Mouse (Mus musculus) kidney, adult 9 months (tissue): ENCODE measurements around the gene Ttf2.

Source experiments
- DNase-seq: peaks from one replicate; pipeline ENCODE4 v3.0.0; 2022

The Ttf2 gene

GRCm38 (mm10) chr3:100973906-100974305 lies 4.4 kb upstream of the Ttf2 start:
- peak; percentile 68 for DNase-seq

GRCm38 (mm10) chr3:100963849-100964542 lies 5.5 kb downstream of the Ttf2 start:
- peak; percentile 30 for DNase-seq

- no peak for DNase-seq
Observed at GRCm38 (mm10) chr3:100961501-100961900, 8.0 kb downstream of the Ttf2 start.

DNA sequence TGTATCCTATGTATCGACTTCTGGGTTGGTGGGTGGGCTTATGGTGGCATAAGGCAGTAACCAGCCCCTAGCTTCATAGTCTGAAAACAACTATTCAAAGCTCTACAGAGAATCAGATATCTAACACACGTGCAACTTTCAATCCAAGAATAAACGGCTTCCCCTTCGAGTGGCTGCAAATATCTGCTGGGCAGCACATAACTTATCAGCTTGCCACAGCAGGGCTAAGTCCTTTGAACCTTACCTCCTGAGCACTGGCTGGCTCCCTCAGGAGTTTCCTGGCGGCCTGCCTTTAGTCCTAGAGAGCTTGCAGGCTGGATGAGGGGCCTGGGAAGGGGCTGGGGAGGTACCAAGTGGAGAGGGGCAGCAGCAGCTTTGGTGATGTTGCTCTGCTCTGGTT lies 8.5 kb downstream of the Ttf2 start:
- DNase-seq = no peak

GRCm38 (mm10) chr3:100954616-100955015 lies 14.8 kb downstream of the Ttf2 start:
- no peak for DNase-seq

DNA sequence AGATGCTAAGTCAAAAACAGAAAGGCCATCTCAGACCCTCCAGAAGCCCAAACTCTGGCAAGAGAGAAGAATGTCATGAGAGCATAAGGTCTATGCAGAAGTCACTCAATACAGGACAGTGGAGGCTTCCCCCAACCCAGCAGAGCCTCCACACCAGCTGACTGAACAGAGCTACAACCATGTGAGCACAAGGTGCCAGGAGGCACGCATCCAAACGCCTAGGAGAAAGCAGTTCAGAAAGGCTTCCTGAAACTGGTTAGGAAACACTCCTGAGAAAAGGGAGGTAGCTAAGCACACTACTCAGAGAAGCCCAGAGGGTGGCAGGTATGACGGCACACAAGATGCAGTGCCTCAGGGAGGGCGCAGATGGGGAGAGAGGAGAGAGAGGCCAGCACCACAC lies 17.9 kb downstream of the Ttf2 start:
- no peak for DNase-seq

- no peak for DNase-seq
Observed at GRCm38 (mm10) chr3:100947286-100947685, 22.2 kb downstream of the Ttf2 start.

DNA sequence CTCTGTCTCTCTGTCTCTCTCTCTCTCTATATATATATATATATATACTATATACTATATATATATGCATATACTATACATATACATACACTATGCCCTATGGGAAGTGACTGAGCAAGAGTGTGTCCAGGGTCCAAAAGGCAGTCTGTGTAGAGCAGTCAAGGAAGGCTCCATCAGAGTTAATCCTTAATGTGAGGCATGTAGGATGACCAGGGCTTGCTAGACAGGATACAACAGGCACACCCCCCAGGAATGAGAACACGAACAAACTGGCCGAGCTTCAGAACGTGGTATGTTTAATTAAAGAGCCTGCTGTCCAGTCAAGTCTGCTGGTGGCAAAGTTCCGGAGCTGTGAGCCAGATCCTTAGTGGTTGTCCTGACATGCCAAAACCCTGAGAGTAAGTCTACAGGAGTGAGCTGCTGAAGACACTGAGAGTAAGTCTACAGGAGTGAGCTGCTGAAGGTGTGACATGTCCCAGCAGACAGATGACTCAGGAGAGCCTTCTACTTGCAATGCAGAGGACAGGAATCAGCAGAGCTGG lies 28.9 kb downstream of the Ttf2 start:
- no peak for DNase-seq

DNA sequence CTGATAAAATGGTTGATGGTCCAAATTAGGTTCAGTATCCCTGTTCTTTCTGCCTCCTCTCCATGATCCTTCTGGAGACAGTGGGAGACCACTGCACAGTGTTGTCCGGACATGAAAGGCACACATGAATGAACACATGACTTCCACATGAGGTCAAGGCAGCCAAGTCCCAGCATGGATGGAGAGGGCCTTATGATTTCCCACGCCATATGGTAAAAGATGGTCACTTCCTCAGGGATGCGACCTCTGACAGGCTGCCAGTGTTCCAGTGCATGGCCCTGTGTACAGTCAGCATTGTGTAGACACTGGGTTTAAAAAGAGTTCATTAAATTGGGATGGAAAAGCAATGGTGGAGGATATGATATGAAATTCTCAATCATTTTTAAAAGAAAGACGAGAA lies 31.3 kb downstream of the Ttf2 start:
- DNase-seq = no peak

- DNase-seq = no peak
Observed at GRCm38 (mm10) chr3:100936201-100936600, 33.3 kb downstream of the Ttf2 start.

DNA sequence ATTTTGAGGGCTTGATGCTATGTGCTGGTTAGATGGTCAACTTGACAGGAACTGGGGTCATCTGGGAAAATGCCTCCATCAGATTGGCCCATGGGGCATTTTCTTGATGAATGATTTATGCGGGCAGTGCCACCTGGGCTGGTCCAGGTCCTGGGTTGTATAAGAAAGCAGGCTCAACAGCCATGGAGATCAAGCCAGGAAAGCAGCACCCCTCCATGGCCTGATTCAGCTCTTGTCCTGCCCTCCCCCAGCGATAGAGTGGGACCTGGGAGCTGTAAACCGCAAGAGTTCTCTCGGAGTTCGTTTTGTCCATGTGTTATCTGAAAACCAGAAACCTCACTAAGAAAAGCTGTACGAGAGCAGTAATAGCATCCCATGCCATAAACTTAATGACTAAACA lies 33.9 kb downstream of the Ttf2 start:
- no peak for DNase-seq

- no peak for DNase-seq
Observed at GRCm38 (mm10) chr3:100932077-100932944, 37.2 kb downstream of the Ttf2 start.

DNA sequence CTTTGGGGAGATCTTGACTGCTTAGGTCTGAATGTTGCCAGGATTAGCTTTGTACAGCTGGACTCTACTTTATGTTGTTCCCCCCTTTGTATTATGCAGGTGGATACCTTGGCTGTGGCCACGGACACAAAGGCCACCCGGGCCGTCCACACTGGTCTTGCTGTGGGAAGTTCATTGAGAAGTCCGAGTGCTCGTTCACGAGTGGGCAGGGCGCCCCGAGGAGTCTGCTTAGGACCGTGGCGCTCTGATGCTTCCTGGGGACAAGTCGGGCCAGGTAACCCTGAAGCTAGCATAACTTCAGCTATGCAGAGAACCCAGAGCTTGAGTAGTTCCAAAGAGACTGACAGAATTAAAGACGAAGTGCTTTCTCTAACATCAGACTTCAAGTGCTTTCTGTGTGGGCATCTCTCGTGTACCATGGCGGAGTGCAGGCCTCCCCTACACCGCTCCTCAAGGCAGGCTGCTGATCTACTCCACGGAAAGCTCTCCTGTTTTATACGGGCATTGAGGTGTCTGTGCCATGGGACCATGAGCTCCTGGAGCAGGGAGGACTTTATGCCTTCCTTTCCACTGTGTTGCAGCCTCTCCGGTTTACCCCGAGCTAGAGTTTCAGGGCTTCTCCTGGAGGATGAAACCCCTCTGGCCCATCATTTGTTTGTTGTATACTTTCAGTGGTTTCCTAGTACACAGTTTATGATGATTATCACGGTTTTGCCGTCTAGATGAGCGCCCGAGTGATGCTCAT lies 38.0 kb downstream of the Ttf2 start:
- DNase-seq = no peak

DNA sequence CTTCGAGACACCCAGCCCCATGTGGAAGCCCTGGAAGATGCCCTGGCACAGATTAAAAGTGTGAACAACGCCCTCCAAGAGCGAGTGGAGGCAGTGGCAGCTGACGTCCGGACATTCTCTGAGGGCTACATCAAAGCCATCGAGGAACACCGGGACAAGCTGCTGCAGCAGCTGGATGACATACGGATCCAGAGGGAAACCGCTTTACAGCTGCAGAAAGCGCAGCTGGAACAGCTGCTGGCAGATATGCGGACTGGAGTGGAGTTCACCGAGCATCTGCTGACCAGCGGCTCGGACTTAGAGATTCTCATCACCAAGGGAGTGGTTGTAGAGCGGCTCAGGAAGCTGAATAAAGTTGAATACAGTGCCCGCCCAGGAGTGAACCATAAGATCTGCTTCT lies 44.3 kb downstream of the Ttf2 start:
- no peak for DNase-seq

DNA sequence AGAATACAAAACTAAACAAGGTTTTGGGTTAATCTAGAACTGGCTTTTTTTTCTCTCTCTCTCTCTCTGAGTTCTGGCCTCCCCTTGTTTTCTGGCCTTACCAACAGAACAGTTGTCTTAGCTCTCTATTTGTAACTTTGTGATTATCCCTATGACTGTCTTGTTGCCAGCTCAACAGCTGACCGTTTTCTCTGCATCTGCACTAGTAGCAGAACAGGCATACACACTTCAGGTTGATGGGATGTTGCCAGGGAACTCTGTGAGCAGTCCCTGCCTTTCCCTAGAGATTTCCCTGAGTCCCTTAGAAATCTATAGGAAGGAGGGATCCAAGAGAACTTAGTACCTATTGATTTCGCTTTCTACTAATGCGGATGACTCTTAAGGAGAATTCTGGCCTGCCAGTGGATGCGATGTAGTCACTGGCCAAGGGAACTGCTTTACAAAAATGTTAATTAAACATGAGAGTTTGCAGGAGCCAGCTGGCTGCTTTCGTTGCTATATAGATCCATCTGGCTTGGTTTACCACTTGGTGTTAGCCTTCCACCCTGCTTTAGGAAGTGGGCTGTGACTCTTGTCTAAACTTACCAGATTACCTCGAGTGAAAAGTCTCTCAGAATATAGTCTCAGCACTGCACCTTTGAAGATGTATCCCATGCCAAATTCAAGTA lies 45.3 kb downstream of the Ttf2 start:
- DNase-seq = no peak

GRCm38 (mm10) chr3:100922506-100923375 lies 46.7 kb downstream of the Ttf2 start:
- no peak for DNase-seq

DNA sequence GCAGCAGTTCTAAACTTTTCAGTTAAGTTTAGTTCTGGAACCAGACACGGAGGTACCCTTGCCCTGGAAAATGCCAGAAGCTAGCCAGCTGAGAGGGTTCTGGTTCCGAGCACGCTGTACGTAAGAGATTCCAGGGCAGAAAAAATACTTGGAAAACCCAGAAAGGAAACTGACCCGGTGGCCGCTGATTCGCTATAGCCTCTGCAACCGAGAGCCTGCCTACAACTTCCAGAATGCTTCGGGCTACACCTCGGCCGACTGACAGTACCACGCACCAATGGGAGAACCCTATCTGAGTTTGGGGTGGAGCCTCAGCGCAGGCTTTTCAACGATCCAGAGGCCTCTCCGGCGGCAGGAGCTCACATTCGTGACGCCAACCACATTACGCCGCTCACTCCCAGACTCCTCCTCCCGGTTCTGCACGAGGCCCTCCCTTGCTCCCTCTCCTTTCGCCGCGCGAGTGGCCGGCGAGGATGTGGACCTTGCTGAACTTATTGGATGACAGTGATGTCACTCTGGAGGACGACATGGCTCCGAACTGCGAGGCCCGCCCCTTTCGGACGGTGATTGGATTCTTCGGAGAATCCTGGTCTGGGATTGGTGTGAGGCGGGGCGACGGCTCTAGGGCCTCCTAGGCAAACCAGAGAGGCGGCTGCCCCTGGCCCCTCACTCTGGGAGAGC lies 47.5 kb downstream of the Ttf2 start, which contains the start of gene Trim45:
Gene Trim45 (plus strand): TSS at position 378 of the 681 bp plus-strand sequence.
- DNase-seq = peak; percentile 100

DNA sequence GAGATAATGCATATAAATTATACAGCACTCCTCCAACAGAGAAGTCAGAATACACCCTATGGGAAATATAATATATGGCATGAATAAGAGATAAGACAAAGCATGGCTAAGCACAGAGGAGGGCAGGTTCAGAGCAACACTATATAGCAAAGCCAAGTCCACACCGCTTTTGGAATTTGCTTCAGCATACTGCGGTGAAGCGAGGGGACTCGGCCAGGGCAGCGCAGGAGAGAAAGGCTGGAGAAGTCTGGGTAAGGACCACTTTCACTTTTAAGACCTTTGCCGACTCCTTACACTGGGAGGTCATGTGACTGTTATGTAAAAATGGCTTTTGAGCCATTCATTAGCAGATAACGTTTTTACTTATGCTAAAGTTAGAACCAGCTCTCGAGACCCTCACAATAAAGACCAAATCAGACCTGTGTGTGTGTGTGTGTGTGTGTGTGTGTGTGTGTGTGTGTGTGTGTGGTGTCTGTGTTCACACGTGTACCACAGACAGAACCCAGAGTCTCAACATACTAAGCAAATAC lies 48.8 kb downstream of the Ttf2 start:
- DNase-seq = no peak

- DNase-seq = peak; percentile 57
Observed at GRCm38 (mm10) chr3:100916844-100917243, 52.6 kb downstream of the Ttf2 start.

GRCm38 (mm10) chr3:100911498-100912213 lies 57.8 kb downstream of the Ttf2 start:
- no peak for DNase-seq
